Mouse (Mus musculus) cortical plate, adult 2 months (tissue): ENCODE measurements around the gene Iars.

Source experiments
- CTCF ChIP-seq: fragments of 200-500 bp; IDR thresholded peaks from 2 replicates; pipeline ENCODE4 v1.5.1; 2011; ENCODE audit warnings: mild to moderate bottlenecking, control low read depth, low read length; ENCODE audit not compliant: insufficient read depth; ENCODE audit errors: extremely low read depth
- POLR2A ChIP-seq: fragments of 200-500 bp; IDR thresholded peaks from 2 replicates; pipeline ENCODE4 v1.6.1; 2011; ENCODE audit warnings: mild to moderate bottlenecking, low read length, control low read depth; ENCODE audit not compliant: insufficient read depth; ENCODE audit errors: extremely low read depth

- TF ChIP-seq POLR2A (no peak), CTCF (no peak)
Observed at GRCm38 (mm10) chr13:49765306-49765705, 83.4 kb downstream of the Iars start.
